Mouse (Mus musculus): ENCODE measurements around the gene Higd2a. TPM values are rescaled to one million over a fixed set of nuclear protein-coding genes. Genes with fewer than 3 reads are reported as not detected.

Higd2a gene
- polyA plus RNA-seq, 1 experiment from 2014 or later, result 216 TPM

DNA sequence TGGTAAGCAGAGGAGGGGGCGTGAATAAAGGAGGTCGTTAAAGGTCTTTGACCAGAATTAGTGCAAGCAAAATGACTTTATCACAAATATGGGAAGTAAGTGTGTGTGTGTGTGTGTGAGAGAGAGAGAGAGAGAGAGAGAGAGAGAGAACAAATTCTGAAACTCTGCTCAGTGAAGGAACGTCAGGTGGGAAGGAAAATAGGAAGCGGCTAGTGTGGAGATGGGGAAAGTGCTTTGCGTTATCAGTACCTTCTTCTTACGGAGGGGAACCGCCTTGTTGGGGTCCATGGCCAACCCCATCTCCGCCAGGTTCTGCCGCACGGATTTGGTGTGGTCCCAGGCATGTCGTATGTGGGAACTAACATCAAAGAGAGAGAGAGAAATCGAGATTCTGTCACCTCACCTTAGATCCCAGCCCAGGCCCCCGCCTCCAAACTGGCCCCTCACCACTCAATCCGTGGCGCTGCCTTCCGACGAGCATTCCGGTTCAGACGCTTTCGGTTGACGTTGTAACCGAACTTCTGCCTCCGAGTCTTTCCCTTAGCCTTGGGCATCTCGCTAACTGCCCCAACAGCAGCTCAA is 502 bp upstream of the Higd2a start:
- peaks cover 22% of the 10 kb centered on the region for H3K36me3 ChIP-seq
- peak overlapping the region; percentile 96 for H3K4me3 ChIP-seq
- peak; percentile 53 for ATAC-seq (replicated peaks)
- H3K4me1 ChIP-seq, result peaks cover 32% of the 10 kb centered on the region
- H3K9me3 ChIP-seq, result no peaks in the 10 kb centered on the region
- H3K9ac ChIP-seq (replicated peaks), result peak overlapping the region; percentile 62
- H3K27ac ChIP-seq (replicated peaks), result peak overlapping the region; percentile 9; the same call in 1 of the 2 replicates
- H3K4me2 ChIP-seq (replicated peaks), result peak overlapping the region; percentile 73
- 2% methylated on average over 24 of the region's 24 CpGs for WGBS
- H3K27me3 ChIP-seq, result no peaks in the 10 kb centered on the region

DNA sequence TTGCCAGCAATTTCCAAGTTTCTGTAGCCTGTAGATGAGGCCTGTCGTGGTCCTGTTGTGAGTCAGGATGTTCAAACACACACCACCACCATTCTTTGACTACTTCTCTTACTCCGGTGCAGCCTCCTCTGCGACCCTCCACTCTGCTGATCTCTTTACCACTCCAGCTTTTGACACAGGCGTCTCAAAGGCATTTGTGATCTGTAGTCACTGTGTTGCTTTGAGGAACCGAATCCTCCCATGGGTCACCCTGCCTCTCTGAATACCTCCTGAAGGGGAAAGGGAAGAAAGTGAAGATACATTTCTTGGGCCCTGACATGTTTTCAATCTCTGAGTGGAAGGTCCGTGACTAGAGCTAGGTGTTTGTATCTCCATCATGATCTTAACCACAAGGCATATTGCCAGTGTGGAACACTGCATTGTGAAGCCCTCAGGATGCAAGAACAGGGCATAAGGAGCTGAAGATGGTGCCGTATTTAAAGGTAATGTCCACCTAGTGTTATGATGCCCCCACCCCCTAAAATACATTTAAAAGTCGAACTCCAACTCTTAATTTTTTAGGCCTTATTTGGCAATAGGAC is 1.9 kb downstream of the Higd2a start:
- 0 out of 2 replicates have a peak overlapping the region, but pooled peaks have one; percentile 82 for H3K4me2 ChIP-seq (replicated peaks)

DNA sequence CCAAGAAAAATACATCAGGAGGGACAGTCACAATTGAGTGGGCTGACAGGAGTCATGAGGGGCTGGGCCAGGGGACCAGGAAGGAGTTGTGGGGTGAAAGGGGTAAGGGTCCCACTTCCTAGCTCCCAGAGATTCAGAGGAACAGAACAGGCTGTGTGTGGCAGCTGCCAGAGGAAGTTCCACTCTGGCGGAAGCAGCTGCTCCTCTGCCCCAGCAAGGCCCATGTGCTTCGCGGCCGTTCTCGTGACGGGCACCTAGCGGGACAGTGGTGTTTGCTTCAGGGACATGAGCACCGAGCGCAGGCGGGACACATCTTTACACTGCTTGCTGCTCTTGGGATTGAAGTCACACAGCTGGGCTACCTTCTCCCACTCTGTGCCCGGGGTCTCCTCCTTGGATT is 3.6 kb downstream of the Higd2a start:
- H3K9me3 ChIP-seq, result no peaks in the 10 kb centered on the region
- peaks cover 5% of the 10 kb centered on the region; the same call in 1 of the 2 replicates for H3K36me3 ChIP-seq
- WGBS, result 92% methylated on average over 11 of the region's 11 CpGs

More for the DNA sequence above, 1.9 kb downstream of the Higd2a start:
- Histone ChIP-seq H3K27me3 (no peaks in the 10 kb centered on the region), H3K4me3 (peak overlapping the region; percentile 96; the same call in 1 of the 2 replicates), H3K4me1 (peaks cover 37% of the 10 kb centered on the region), H3K36me3 (peaks cover 5% of the 10 kb centered on the region), H3K27ac (replicated peaks) (no peak overlapping the region), H3K9me3 (no peaks in the 10 kb centered on the region), H3K9ac (replicated peaks) (no peak overlapping the region)
- WGBS, result 93% methylated on average over 8 of the region's 8 CpGs
- no peak for ATAC-seq (replicated peaks)

DNA sequence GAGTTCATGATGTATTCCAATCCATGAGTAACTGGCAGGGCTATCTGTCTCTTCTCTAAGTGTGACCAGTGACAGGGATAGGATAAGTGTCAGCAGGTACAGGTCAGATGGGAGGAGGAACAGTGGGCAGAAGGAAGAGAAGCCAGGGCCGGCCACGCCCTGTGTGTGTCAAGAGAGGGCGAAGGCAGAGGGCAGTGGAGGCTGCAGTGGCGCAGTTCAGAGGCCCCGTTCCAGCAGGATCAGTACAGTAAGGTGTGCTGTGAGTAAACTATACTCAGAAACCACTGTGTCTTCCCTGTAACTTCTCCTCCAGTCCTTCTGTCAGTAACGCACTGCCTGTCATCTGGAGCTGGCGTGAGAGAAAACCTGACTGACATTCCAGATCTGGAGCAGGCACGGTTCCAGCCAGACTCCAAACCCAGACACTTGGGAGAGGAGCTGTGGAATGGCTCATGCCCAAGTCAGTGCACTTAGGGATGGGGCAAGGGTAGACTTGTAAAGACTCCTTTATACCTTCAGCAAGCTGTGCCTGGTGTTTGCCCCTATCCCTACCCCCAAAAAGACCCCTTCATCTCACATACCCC is 6.2 kb downstream of the Higd2a start:
- ATAC-seq (replicated peaks), result no peak
- no peaks in the 10 kb centered on the region for H3K9me3 ChIP-seq
- no peak overlapping the region for H3K4me2 ChIP-seq (replicated peaks)
- H3K4me3 ChIP-seq, result no peak overlapping the region
- H3K4me1 ChIP-seq, result peaks cover 16% of the 10 kb centered on the region
- 0 out of 2 replicates have a peak overlapping the region, but pooled peaks have one; percentile 8 for H3K9ac ChIP-seq (replicated peaks)
- 0 out of 2 replicates have a peak overlapping the region, but pooled peaks have one; percentile 19 for H3K27ac ChIP-seq (replicated peaks)
- WGBS, result 76% methylated on average over 8 of the region's 8 CpGs
- H3K27me3 ChIP-seq, result no peaks in the 10 kb centered on the region
- peaks cover 13% of the 10 kb centered on the region; the same call in 1 of the 2 replicates for H3K36me3 ChIP-seq

More for the DNA sequence above, 3.6 kb downstream of the Higd2a start:
- ATAC-seq (replicated peaks), result no peak
- Histone ChIP-seq H3K4me2 (replicated peaks) (no peak overlapping the region), H3K27me3 (no peaks in the 10 kb centered on the region), H3K9ac (replicated peaks) (no peak overlapping the region), H3K4me3 (no peak overlapping the region), H3K4me1 (peaks cover 33% of the 10 kb centered on the region), H3K27ac (replicated peaks) (no peak overlapping the region)

DNA sequence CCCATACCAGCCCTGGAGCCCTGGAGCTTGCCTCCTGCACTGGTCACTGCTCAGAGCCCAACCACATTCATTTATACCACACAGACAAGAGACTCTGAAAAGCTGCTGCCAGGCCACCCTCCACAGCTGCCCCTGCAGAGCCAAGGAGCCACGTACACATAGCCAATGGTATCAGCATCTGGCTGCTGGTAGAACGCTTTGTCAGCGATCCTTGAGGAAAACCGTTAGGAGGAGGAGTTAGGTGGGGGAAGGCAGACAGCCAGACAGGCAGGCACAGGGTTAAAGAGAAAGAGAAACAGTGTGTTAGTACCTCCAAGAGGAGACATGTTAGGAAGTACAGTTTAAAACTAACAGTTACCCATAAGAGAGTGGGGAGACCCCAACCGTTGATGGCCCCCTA is 6.9 kb downstream of the Higd2a start:
- Histone ChIP-seq H3K4me3 (no peak overlapping the region), H3K9ac (replicated peaks) (no peak overlapping the region), H3K4me2 (replicated peaks) (no peak overlapping the region), H3K9me3 (no peaks in the 10 kb centered on the region), H3K27ac (replicated peaks) (0 out of 2 replicates have a peak overlapping the region, but pooled peaks have one; percentile 19), H3K36me3 (peaks cover 13% of the 10 kb centered on the region; the same call in 1 of the 2 replicates), H3K27me3 (no peaks in the 10 kb centered on the region), H3K4me1 (peaks cover 9% of the 10 kb centered on the region)
- ATAC-seq (replicated peaks), result no peak
- WGBS, result 67% methylated on average over 5 of the region's 5 CpGs

DNA sequence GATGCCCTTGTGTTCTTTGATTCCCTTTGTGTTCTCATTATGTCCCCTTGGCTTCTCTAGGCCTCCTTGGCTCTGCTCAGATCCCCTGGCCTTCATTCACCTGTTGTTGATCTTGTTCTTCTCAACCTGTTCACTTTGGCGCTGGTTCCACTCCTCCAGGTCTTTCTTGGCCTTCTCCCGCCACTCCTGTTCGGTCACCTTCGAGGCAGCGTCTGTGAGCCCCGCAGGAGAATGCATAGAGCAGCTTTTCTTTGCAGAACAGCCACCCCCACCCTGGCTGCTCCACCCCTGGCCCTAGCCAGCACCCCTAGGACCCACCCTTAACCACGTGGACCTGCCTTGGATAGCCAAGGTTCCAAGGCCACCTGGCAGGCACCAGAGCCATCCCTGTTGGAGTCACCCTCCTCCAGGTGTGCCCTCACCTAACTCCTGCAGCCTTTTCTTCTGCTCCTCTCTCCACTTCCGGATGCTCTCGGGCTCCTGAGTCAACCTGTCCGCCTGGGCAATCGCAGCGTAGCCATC is 8.7 kb downstream of the Higd2a start:
- Histone ChIP-seq H3K4me2 (replicated peaks) (no peak overlapping the region), H3K9me3 (no peaks in the 10 kb centered on the region), H3K36me3 (peaks cover 11% of the 10 kb centered on the region; the same call in 1 of the 2 replicates), H3K9ac (replicated peaks) (no peak overlapping the region), H3K27ac (replicated peaks) (no peak overlapping the region), H3K27me3 (no peaks in the 10 kb centered on the region), H3K4me1 (peaks cover 5% of the 10 kb centered on the region), H3K4me3 (no peak overlapping the region)
- no peak for ATAC-seq (replicated peaks)
- 87% methylated on average over 12 of the region's 12 CpGs for WGBS

DNA sequence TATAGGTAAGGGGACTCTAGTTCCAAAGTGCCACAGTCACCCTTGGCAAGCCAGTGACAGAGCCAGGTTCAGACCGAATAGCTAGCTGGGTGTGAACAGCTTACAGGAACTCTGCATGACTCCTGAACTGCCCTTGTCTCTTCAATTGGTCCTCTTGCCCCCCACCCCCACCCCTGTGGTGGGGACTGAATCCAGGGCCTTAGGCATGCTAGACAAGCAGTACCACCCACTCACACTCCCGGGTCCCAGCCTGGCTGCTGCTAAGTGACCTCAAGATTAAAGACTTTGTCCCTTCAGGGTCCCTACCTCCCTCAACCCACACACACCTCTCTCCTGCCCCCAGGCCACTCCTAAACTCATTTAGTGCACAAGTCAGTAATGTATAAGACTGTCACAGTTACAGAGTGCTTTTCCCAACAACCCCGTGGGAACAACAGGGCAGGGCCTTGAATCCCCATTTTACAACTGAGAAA is 12.7 kb downstream of the Higd2a start:
- Histone ChIP-seq H3K27me3 (no peaks in the 10 kb centered on the region), H3K4me2 (replicated peaks) (no peak overlapping the region), H3K36me3 (peaks cover 14% of the 10 kb centered on the region; the same call in 1 of the 2 replicates), H3K27ac (replicated peaks) (no peak overlapping the region), H3K9me3 (no peaks in the 10 kb centered on the region), H3K9ac (replicated peaks) (no peak overlapping the region), H3K4me1 (no peaks in the 10 kb centered on the region), H3K4me3 (no peak overlapping the region)
- no peak for ATAC-seq (replicated peaks)
- 65% methylated on average over 3 of the region's 3 CpGs for WGBS

DNA sequence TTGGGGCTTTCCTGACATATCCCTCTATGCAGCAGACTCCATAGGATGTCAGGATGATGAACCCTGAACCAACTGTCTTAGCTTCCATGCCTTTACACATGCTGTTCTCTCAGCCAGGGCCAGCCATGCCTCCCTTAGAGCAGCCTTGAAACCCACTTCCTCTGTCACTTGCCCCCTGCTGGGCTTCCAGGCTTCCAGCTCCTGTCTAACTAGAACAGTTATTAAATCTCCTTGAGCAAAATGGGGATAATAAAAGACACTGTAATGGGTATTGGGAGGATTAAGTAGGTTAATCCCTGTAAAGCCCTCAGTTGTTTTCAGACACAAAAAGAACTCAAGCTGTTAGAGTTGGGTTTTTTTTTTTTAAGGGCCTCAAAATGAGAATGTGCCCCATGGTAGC is 13.5 kb downstream of the Higd2a start:
- ATAC-seq (replicated peaks), result no peak
- no peak overlapping the region for H3K4me3 ChIP-seq

DNA sequence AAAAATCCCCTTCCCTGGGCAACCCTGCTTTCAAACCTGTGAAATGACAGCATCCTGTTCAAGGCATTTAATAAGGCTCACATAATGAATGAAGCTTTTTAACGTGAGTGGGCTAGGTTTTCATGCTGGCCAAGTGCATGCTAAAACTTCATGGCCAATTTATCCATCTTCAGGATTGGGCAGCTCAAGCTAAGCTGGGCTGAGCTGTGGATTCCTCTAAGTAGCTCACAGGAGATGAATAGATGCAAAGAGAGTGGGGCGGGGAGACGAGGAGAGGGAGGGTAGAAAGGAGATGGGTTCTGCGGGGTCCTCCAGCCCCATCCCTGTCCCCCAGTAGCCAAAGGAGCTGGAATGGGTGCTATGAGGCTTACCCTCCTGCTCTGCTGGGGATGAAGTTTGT is 14.2 kb downstream of the Higd2a start:
- 36% methylated on average over 4 of the region's 4 CpGs for WGBS
- Histone ChIP-seq H3K4me2 (replicated peaks) (no peak overlapping the region), H3K27ac (replicated peaks) (no peak overlapping the region), H3K9ac (replicated peaks) (no peak overlapping the region), H3K9me3 (no peaks in the 10 kb centered on the region), H3K27me3 (no peaks in the 10 kb centered on the region), H3K4me1 (peaks cover 12% of the 10 kb centered on the region), H3K4me3 (no peak overlapping the region), H3K36me3 (peaks cover 10% of the 10 kb centered on the region; the same call in 1 of the 2 replicates)
- no peak for ATAC-seq (replicated peaks)

More for the DNA sequence above, 13.5 kb downstream of the Higd2a start:
- Histone ChIP-seq H3K9ac (replicated peaks) (no peak overlapping the region), H3K36me3 (peaks cover 12% of the 10 kb centered on the region; the same call in 1 of the 2 replicates), H3K4me2 (replicated peaks) (no peak overlapping the region), H3K27ac (replicated peaks) (no peak overlapping the region), H3K27me3 (no peaks in the 10 kb centered on the region), H3K4me1 (peaks cover 5% of the 10 kb centered on the region; the same call in 1 of the 2 replicates), H3K9me3 (no peaks in the 10 kb centered on the region)

DNA sequence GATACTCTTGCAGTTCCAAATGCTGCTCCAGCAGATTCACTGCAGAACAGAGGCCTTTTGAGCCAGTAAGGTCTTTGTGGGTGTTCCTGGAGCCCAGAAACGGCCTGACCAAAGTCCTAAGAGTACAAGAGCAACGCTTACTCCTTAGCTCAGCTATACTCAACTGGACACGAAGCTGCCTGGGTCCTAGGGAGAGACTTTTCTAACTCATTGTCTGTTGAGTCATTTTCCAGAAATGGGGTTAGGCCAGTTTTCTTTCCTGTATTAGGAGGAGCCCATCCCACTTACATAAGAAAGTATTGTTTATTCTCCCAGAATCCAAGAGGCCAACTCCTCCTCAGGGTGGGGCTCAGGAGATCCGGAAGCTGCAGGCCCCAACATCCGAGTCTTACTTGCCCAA is 15.4 kb downstream of the Higd2a start:
- ATAC-seq (replicated peaks), result no peak
- no peak overlapping the region for H3K4me3 ChIP-seq
- H3K9ac ChIP-seq (replicated peaks), result no peak overlapping the region
- peaks cover 4% of the 10 kb centered on the region; the same call in 1 of the 2 replicates for H3K36me3 ChIP-seq
- no peak overlapping the region for H3K4me2 ChIP-seq (replicated peaks)
- peaks cover 19% of the 10 kb centered on the region for H3K4me1 ChIP-seq
- WGBS, result 85% methylated on average over 5 of the region's 5 CpGs
- no peak overlapping the region for H3K27ac ChIP-seq (replicated peaks)
- H3K27me3 ChIP-seq, result no peaks in the 10 kb centered on the region
- no peaks in the 10 kb centered on the region for H3K9me3 ChIP-seq

DNA sequence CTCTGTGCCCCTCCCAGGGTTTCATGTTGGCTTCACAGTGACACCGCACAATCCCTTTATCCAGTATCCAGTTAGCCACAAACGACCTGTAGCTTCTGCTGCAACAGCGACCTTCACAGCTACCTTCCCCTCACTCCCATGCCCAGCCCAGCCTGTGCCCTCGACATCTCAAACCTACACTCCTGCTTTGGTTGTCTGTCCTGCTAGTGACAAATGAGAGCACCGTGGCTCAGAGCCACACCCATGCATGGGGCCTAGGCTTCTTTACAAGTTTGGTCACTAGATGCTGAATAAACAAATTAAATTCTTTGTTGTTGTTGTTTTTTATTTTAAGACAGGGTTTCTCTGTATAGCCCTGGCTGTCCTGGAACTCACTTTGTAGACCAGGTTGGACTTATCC is 17.2 kb downstream of the Higd2a start:
- H3K27ac ChIP-seq (replicated peaks), result no peak overlapping the region
- H3K4me2 ChIP-seq (replicated peaks), result no peak overlapping the region
- peaks cover 30% of the 10 kb centered on the region for H3K4me1 ChIP-seq
- no peak overlapping the region for H3K9ac ChIP-seq (replicated peaks)
- H3K9me3 ChIP-seq, result no peaks in the 10 kb centered on the region
- H3K27me3 ChIP-seq, result no peaks in the 10 kb centered on the region
- no peak for ATAC-seq (replicated peaks)
- H3K4me3 ChIP-seq, result no peak overlapping the region
- H3K36me3 ChIP-seq, result peaks cover 4% of the 10 kb centered on the region; the same call in 1 of the 2 replicates
- WGBS, result 68% methylated on average over 5 of the region's 5 CpGs

DNA sequence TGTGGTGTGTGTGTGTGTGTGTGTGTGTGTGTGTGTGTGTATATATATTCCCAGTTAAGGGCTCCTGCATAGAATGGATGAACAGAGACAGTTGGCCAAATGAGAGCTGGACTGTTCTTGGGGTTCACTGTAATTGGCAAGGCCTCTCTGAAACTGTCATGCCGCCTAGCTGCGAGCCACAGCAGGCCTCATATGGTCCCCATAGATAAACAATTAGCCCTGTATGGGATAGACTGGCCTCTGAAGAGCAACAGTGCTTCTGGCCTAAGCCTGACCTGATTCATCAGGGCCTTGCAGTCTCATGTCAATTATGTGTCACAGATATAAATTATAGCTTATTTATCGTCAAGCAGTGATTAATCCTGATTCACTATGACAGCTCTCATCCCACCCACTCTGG is 18.0 kb downstream of the Higd2a start:
- no peak overlapping the region for H3K27ac ChIP-seq (replicated peaks)
- no peaks in the 10 kb centered on the region for H3K9me3 ChIP-seq
- no peak overlapping the region for H3K4me2 ChIP-seq (replicated peaks)
- H3K9ac ChIP-seq (replicated peaks), result no peak overlapping the region
- H3K36me3 ChIP-seq, result peaks cover 4% of the 10 kb centered on the region; the same call in 1 of the 2 replicates
- no peaks in the 10 kb centered on the region for H3K27me3 ChIP-seq
- no peak for ATAC-seq (replicated peaks)
- WGBS, result 80% methylated on average over 3 of the region's 3 CpGs
- H3K4me1 ChIP-seq, result peaks cover 30% of the 10 kb centered on the region
- H3K4me3 ChIP-seq, result no peak overlapping the region
